Mouse (Mus musculus) hematopoietic stem cell, adult 5-6 weeks (primary cell): Measurements from ENCODE around the gene Ehd3. TPM values are rescaled to one million over a fixed set of nuclear protein-coding genes. Genes with fewer than 3 reads are reported as not detected.

Source experiments
- ATAC-seq, 2 experiments: fragments of 125-278 bp in 1 of 2; replicated peaks in 1 of 2; 2 replicates each; pipeline ENCODE4 v1.8.0; 2016 to 2017; ENCODE audit warnings: inconsistent platforms in 2 of 2, mild to moderate bottlenecking in 2 of 2, moderate number of reproducible peaks in 2 of 2, low read depth in 1 of 2, moderate TSS enrichment in 1 of 2; ENCODE audit not compliant: low FRiP score in 2 of 2, poor library complexity in 2 of 2, severe bottlenecking in 2 of 2, insufficient read depth in 1 of 2, low TSS enrichment in 1 of 2
- total RNA-seq: library from RNA; stranded (forward); fragments of 172-1452, 232-1000 nt; gene quantifications from 2 replicates; pipeline ENCODE4 v1.2.3, GENCODE M21; 2017

Ehd3 gene
- 2.2 and 6.4 TPM in 2 replicates for total RNA-seq

- ATAC-seq: no peak
These were observed at the start of gene Ehd3 for GRCm38 (mm10) chr17:73803521-73804184. Gene Ehd3 (plus strand): TSS chr17:73804134.

- no peak for ATAC-seq
These were observed 33.0 kb upstream of the Ehd3 start for GRCm38 (mm10) chr17:73770964-73771363.

GRCm38 (mm10) chr17:73786642-73787311 lies 17.2 kb upstream of the Ehd3 start:
- no peak for ATAC-seq

GRCm38 (mm10) chr17:73790284-73791020 lies 13.5 kb upstream of the Ehd3 start:
- no peak for ATAC-seq

- ATAC-seq: no peak
These were observed 7.1 kb upstream of the Ehd3 start for GRCm38 (mm10) chr17:73796789-73797188.

GRCm38 (mm10) chr17:73797706-73798105 lies 6.2 kb upstream of the Ehd3 start:
- ATAC-seq: no peak

GRCm38 (mm10) chr17:73804592-73805271 lies 798 bp downstream of the Ehd3 start:
- peak; percentile 86 to 93 for ATAC-seq

- no peak for ATAC-seq
These were observed 2.4 kb downstream of the Ehd3 start for GRCm38 (mm10) chr17:73806331-73806730.

GRCm38 (mm10) chr17:73807211-73807610 lies 3.3 kb downstream of the Ehd3 start:
- ATAC-seq: no peak

GRCm38 (mm10) chr17:73808431-73808830 lies 4.5 kb downstream of the Ehd3 start:
- no peak for ATAC-seq

- no peak for ATAC-seq
These were observed 6.9 kb downstream of the Ehd3 start for GRCm38 (mm10) chr17:73810801-73811200.

- ATAC-seq: no peak
These were observed 7.6 kb downstream of the Ehd3 start for GRCm38 (mm10) chr17:73811566-73811965.

GRCm38 (mm10) chr17:73813031-73813660 lies 9.2 kb downstream of the Ehd3 start:
- no peak for ATAC-seq

GRCm38 (mm10) chr17:73814500-73815190 lies 10.7 kb downstream of the Ehd3 start:
- no peak for ATAC-seq

GRCm38 (mm10) chr17:73817697-73818380 lies 13.9 kb downstream of the Ehd3 start:
- no peak for ATAC-seq

- ATAC-seq: no peak
These were observed 15.0 kb downstream of the Ehd3 start for GRCm38 (mm10) chr17:73818936-73819335.
